Mouse (Mus musculus) erythroblast, embryonic 14.5 days (primary cell): ENCODE measurements around the gene Cttnbp2nl. TPM values are rescaled to one million over a fixed set of nuclear protein-coding genes. Genes with fewer than 3 reads are reported as not detected.

ENCODE experiments used
- H3K27me3 ChIP-seq: 2 replicates; pipeline ENCODE4 v1.6.1; 2012; ENCODE audit warnings: inconsistent platforms; ENCODE audit not compliant: control insufficient read depth
- H3K36me3 ChIP-seq: 2 replicates; pipeline ENCODE4 v1.6.1; 2012; ENCODE audit warnings: mild to moderate bottlenecking, inconsistent platforms; ENCODE audit not compliant: control insufficient read depth
- H3K4me1 ChIP-seq: 2 replicates; pipeline ENCODE4 v1.6.1; 2012; ENCODE audit warnings: inconsistent platforms; ENCODE audit not compliant: control insufficient read depth
- H3K4me3 ChIP-seq: replicated peaks from 2 replicates; pipeline ENCODE3; 2012; ENCODE audit warnings: moderate library complexity, mild to moderate bottlenecking, inconsistent platforms
- H3K9me3 ChIP-seq: 2 replicates; pipeline ENCODE4 v1.6.1; 2012; ENCODE audit warnings: low read length, inconsistent platforms, mixed read lengths; ENCODE audit not compliant: control insufficient read depth
- GATA1 ChIP-seq: IDR thresholded peaks from 2 replicates; pipeline ENCODE4 v1.6.1; 2012; ENCODE audit warnings: low read length, inconsistent platforms, mixed read lengths
- TAL1 ChIP-seq: IDR thresholded peaks from 3 replicates; pipeline ENCODE4 v1.6.1; 2012; ENCODE audit warnings: low read length, inconsistent platforms, mixed read lengths
- polyA plus RNA-seq: library from polyadenylated mRNA; stranded (reverse); fragments of >175 nt; gene quantifications from 2 replicates; pipeline ENCODE4 v1.2.3, GENCODE M21; 2012

Gene Cttnbp2nl
- polyA plus RNA-seq, 1 experiment: 0.01 TPM

DNA sequence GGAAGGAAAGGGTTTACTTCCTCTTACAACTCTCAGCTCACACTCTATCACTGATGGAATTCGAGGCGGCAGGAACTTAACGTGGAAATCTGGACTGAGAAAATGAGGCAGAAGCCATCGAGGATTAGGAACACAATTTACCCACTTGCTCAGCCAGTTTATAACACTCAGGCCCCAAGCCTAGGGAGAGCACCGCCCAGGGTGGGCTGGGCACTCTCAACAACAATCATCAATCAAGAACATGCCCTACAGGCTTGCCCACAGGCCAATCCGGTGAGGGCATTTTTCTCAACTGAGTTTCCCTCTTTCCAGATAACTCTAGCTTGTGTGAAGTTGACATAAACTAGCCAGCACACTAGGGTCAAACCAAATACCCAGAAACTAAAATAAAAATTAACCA, 3.1 kb downstream of the Cttnbp2nl start:
- TF ChIP-seq GATA1 (no peak), TAL1 (no peak)
- H3K27me3 ChIP-seq: peaks cover 58% of the 10 kb centered on the region
- no peak overlapping the region for H3K4me3 ChIP-seq
- H3K36me3 ChIP-seq: no peaks in the 10 kb centered on the region
- H3K9me3 ChIP-seq: no peaks in the 10 kb centered on the region
- peaks cover 8% of the 10 kb centered on the region for H3K4me1 ChIP-seq

DNA sequence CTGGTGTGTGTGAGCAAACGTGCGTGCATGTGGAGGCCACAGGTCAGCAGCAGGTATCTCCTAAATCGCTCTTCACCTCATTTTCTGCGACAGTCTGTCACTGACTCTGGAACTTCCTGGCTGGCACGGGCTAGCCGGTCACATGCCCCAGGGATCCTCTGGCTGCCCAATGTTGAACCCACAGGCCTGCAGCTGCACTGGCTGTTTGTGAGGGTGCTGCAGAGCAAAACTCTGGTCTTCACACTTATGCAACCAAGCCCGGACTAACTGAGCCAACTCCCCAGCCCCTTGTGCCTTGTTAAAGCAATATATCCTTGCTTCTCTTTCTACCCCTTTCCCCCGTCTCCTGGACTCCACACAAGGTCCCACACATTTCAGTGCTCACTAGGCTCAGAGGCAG, 5.3 kb downstream of the Cttnbp2nl start:
- H3K9me3 ChIP-seq: no peaks in the 10 kb centered on the region
- no peak overlapping the region for H3K4me3 ChIP-seq
- no peaks in the 10 kb centered on the region for H3K36me3 ChIP-seq
- H3K4me1 ChIP-seq: peaks cover 4% of the 10 kb centered on the region
- peaks cover 37% of the 10 kb centered on the region for H3K27me3 ChIP-seq
- TF ChIP-seq TAL1 (no peak), GATA1 (no peak)

DNA sequence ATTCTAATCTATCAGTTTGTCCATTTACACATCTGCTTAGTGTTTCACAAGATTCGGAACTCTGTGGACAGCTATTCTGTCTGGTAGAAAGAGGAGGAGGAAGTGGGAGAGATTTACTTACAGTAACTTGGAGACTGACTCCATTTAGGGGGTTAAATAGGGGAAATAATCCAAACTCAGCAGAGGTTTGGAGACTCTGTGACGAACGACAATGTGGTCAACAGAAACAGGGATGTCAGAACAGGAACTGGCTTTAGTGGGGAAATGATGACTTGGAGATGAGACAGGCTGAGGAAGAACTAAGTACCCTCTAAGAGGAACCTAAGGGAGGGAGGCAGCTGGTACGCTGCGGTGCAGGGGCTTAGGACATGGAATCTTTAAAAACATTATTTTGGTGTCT, 6.1 kb downstream of the Cttnbp2nl start:
- H3K4me3 ChIP-seq: no peak overlapping the region
- no peaks in the 10 kb centered on the region for H3K36me3 ChIP-seq
- H3K27me3 ChIP-seq: peaks cover 30% of the 10 kb centered on the region
- no peaks in the 10 kb centered on the region for H3K4me1 ChIP-seq
- no peaks in the 10 kb centered on the region for H3K9me3 ChIP-seq
- no peak for TF ChIP-seq GATA1
- TF ChIP-seq TAL1: no peak

DNA sequence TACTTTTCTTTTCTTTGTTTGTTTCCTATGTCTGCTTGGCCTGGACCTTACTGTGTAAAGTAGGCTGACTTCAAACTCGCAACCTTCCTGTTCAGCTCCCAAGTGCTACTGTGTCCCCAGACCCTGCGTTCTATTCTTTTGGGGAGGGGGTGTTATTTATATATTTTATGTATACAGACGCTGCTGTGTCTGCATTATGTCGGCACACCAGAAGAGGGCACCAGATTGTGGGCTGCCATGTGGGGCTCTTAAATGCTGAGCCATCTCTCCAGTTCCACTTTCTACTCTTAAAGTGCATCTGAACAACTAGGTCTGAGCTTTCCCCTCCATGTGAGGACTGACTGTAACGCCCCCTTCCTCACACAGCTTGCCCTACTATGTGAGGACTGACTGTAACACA, 9.2 kb downstream of the Cttnbp2nl start:
- peaks cover 14% of the 10 kb centered on the region for H3K27me3 ChIP-seq
- TF ChIP-seq GATA1 (no peak), TAL1 (no peak)
- peaks cover 5% of the 10 kb centered on the region for H3K4me1 ChIP-seq
- H3K9me3 ChIP-seq: no peaks in the 10 kb centered on the region
- no peak overlapping the region for H3K4me3 ChIP-seq
- H3K36me3 ChIP-seq: no peaks in the 10 kb centered on the region

DNA sequence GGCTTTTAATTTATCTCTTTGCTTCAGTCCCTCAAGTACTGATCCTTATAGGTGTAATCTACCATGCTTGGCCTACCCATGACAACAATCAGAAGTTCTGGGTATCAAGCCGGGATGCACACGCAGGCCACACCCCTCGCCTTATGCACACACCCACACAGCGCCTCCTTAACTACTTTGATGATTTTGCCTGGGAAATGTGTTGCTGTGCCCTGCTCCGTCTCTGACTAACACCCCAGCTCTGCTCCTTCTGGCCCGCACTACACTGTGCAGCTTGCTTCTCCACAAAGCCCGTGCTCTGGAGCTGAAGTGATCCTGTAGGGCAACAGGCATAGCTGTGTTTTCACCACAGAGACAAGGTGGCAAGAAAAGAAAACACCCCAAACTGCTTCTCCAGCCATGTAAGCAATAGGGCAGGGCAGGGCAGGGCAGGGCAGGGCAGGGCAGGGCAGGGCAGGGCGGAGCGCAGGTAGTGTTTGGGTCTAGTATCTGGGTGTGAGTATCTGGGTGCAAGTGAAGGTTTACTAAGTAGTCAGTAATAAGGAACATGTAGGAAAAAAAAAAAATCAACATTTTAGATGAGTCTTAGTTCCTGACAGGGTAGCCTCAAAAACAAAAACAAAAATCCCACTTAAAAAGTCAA, 11.8 kb downstream of the Cttnbp2nl start:
- Histone ChIP-seq H3K27me3 (peaks cover 2% of the 10 kb centered on the region; the same call in 1 of the 2 replicates), H3K36me3 (no peaks in the 10 kb centered on the region), H3K9me3 (no peaks in the 10 kb centered on the region), H3K4me1 (peaks cover 5% of the 10 kb centered on the region), H3K4me3 (no peak overlapping the region)
- TF ChIP-seq TAL1: no peak
- TF ChIP-seq GATA1: no peak

DNA sequence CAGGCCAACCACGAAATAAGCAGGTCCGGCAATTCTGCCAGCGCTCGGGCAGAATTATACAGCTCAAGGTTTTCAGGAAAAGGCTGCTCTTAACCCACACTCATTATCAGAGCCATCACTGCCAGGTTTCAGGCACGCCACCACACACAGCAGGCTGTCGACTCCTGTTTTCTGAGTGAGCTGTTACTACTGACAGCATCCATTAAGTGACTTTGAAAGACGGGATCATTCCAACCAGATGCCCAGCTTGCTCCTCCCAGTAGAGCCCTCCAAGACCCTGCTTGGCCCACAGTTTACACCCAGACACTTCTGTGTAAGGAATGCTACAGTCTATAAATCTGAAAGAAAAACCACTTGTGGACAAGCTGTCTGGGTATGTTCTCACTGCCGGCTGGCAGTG, 12.9 kb downstream of the Cttnbp2nl start:
- H3K4me1 ChIP-seq: peaks cover 5% of the 10 kb centered on the region
- no peaks in the 10 kb centered on the region for H3K9me3 ChIP-seq
- no peak for TF ChIP-seq GATA1
- TF ChIP-seq TAL1: no peak
- H3K36me3 ChIP-seq: no peaks in the 10 kb centered on the region
- H3K27me3 ChIP-seq: no peaks in the 10 kb centered on the region
- no peak overlapping the region for H3K4me3 ChIP-seq

DNA sequence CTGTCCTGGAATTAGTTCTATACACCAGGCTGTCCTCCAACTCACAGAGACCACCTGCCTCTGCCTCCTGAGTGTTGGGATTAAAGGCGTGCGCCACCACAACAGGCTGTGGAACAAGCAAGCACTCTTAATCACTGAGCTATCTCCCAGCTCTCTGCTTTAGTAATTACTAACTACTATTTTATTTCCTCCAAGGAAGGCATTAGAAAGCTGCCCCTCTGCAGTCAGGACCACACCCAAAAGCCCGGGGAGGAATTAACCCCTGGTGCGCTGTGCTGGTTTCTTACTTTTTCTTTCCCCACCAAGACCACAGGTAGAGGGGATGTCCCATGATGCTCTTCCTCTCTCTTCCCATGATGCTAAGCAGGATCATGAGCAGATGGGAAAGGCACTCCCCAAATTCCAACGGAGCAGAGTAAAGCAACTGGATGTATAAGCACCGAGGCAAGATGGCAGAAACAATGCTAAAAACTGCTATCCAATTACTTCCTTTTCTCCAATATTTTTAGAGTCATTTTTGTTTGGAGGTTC, 15.6 kb downstream of the Cttnbp2nl start:
- Histone ChIP-seq H3K36me3 (no peaks in the 10 kb centered on the region), H3K4me3 (no peak overlapping the region), H3K4me1 (peaks cover 5% of the 10 kb centered on the region), H3K9me3 (no peaks in the 10 kb centered on the region), H3K27me3 (no peaks in the 10 kb centered on the region)
- TF ChIP-seq GATA1 (no peak), TAL1 (no peak)

DNA sequence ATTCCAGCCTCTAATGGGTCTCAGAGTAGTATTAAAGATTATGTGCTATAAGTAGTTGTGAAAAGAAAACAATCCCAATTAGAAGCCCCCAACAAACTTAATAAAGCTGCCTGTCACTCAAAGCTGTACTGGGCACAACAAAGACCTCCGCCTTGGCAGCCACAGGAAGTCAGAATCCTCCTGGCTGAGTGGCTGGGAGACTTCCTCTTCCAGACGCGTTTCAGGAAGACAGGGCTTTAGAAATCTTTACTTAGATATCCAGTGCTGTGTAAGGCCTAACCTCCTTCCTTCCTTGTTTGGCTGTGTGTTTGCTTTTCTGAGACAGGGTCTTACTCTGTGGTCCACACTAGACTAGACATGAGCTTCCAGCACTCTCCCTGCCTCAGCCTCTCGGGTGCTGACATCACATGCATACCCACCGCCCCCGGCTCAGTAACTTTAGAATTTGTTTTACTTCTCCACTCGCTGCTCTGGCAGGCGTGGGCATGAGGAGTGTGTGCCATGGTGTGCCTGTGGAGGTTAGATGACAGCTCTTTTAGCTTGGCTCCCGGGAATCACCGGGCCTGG, 16.6 kb downstream of the Cttnbp2nl start:
- Histone ChIP-seq H3K27me3 (no peaks in the 10 kb centered on the region), H3K36me3 (no peaks in the 10 kb centered on the region), H3K4me3 (no peak overlapping the region), H3K9me3 (no peaks in the 10 kb centered on the region), H3K4me1 (peaks cover 5% of the 10 kb centered on the region)
- no peak for TF ChIP-seq GATA1
- TF ChIP-seq TAL1: no peak

DNA sequence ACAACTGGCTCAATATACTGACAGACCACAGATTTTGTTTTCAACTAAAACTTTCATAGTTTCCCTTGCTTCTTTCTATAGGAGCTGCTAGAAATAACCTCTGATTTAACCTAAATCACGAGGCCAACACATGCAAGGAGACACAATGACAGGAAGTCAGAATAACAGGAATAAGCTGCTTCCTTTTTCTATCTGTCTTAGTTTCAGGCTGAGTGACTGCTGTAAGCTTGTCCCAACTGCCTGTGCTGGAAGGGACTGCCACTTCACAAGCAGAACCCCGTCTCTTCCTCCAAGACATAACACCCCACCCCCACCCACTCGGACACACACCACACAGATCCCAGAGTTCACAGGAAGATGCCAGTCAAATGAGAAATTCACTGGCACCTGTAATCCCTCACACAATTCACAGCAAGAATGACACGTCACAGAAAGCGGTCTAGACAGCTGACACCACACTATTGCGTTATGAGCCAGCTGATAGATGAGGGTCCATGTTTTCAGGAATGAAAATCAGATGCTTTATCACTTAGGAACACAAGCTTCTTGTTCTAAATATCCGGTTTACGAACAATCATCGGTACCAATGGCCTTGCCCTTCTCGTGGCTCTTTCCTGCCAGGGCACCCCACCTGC, 29.5 kb downstream of the Cttnbp2nl start:
- H3K36me3 ChIP-seq: no peaks in the 10 kb centered on the region
- H3K4me1 ChIP-seq: no peaks in the 10 kb centered on the region
- no peak for TF ChIP-seq GATA1
- TF ChIP-seq TAL1: no peak
- no peaks in the 10 kb centered on the region; the same call in 1 of the 2 replicates for H3K9me3 ChIP-seq
- no peaks in the 10 kb centered on the region for H3K27me3 ChIP-seq
- no peak overlapping the region for H3K4me3 ChIP-seq
